Mouse (Mus musculus): Measurements from ENCODE around the gene Ttll6. TPM values are rescaled to one million over a fixed set of nuclear protein-coding genes. Genes with fewer than 3 reads are reported as not detected.

Ttll6 gene
- total and polyA plus RNA-seq, 2 experiments from 2014 or later = 0.23 to 0.52 TPM

- H3K4me1 ChIP-seq (ENCODE audit: insufficient read depth, low read length) = no peaks in the 10 kb centered on the region
- H3K4me3 ChIP-seq (ENCODE audit: low read length) = no peak overlapping the region
- H3K36me3 ChIP-seq (ENCODE audit: insufficient read depth, low read length) = no peaks in the 10 kb centered on the region
- no peak overlapping the region for H3K4me2 ChIP-seq (ENCODE audit: low read depth, low read length)
- DNase-seq (ENCODE audit: low spot score) = no peak
- ATAC-seq = no peak
- no peak overlapping the region for H3K9ac ChIP-seq (replicated peaks; ENCODE audit: low read length)
- TF ChIP-seq CTCF (IDR thresholded peaks at IDR 0.05; ENCODE audit: low read depth) = no peak
- WGBS = under 1% methylated on average over 16 of the region's 16 CpGs
- peaks cover 97% of the 10 kb centered on the region for H3K27me3 ChIP-seq (ENCODE audit: insufficient read depth, low read length)
- no peak overlapping the region for H3K27ac ChIP-seq
- no peaks in the 10 kb centered on the region for H3K9me3 ChIP-seq (ENCODE audit: low read length)
These were observed 39.8 kb downstream of the Ttll6 start for GRCm38 (mm10) chr11:96173288-96173840.

- no peaks in the 10 kb centered on the region for H3K4me1 ChIP-seq (ENCODE audit: insufficient read depth, low read length)
- no peak for TF ChIP-seq CTCF (IDR thresholded peaks at IDR 0.05; ENCODE audit: low read depth)
- no peak overlapping the region for H3K4me3 ChIP-seq (ENCODE audit: low read length)
- no peaks in the 10 kb centered on the region for H3K36me3 ChIP-seq (ENCODE audit: insufficient read depth, low read length)
- H3K27ac ChIP-seq = no peak overlapping the region
- H3K9ac ChIP-seq (replicated peaks; ENCODE audit: low read length) = no peak overlapping the region
- peaks cover 97% of the 10 kb centered on the region for H3K27me3 ChIP-seq (ENCODE audit: insufficient read depth, low read length)
- DNase-seq (ENCODE audit: low spot score) (no peak), ATAC-seq (no peak)
- WGBS = 0% methylated on average over 6 of the region's 6 CpGs
- no peak overlapping the region for H3K4me2 ChIP-seq (ENCODE audit: low read depth, low read length)
- H3K9me3 ChIP-seq (ENCODE audit: low read length) = no peaks in the 10 kb centered on the region
These were observed 41.3 kb downstream of the Ttll6 start for GRCm38 (mm10) chr11:96174881-96175280.

- Histone ChIP-seq H3K9ac (replicated peaks; ENCODE audit: low read length) (no peak overlapping the region), H3K4me3 (ENCODE audit: low read length) (no peak overlapping the region), H3K9me3 (ENCODE audit: low read length) (no peaks in the 10 kb centered on the region), H3K4me2 (ENCODE audit: low read depth, low read length) (no peak overlapping the region), H3K36me3 (ENCODE audit: insufficient read depth, low read length) (no peaks in the 10 kb centered on the region), H3K27ac (no peak overlapping the region), H3K27me3 (ENCODE audit: insufficient read depth, low read length) (peaks cover 97% of the 10 kb centered on the region), H3K4me1 (ENCODE audit: insufficient read depth, low read length) (no peaks in the 10 kb centered on the region)
- 1% methylated on average over 17 of the region's 17 CpGs for WGBS
- TF ChIP-seq CTCF (IDR thresholded peaks at IDR 0.05; ENCODE audit: low read depth) = no peak
- no peak for ATAC-seq
- DNase-seq (ENCODE audit: low spot score) = no peak
These were observed 41.9 kb downstream of the Ttll6 start for GRCm38 (mm10) chr11:96175511-96175910.

- ATAC-seq = no peak
- Histone ChIP-seq H3K4me1 (ENCODE audit: insufficient read depth, low read length) (no peaks in the 10 kb centered on the region), H3K9me3 (ENCODE audit: low read length) (no peaks in the 10 kb centered on the region), H3K4me2 (ENCODE audit: low read depth, low read length) (no peak overlapping the region), H3K27ac (no peak overlapping the region), H3K9ac (replicated peaks; ENCODE audit: low read length) (no peak overlapping the region), H3K27me3 (ENCODE audit: insufficient read depth, low read length) (peaks cover 97% of the 10 kb centered on the region), H3K36me3 (ENCODE audit: insufficient read depth, low read length) (no peaks in the 10 kb centered on the region), H3K4me3 (ENCODE audit: low read length) (no peak overlapping the region)
- no peak for DNase-seq (ENCODE audit: low spot score)
- TF ChIP-seq CTCF (IDR thresholded peaks at IDR 0.05; ENCODE audit: low read depth) = no peak
- 2% methylated on average over 9 of the region's 9 CpGs for WGBS
These were observed 42.5 kb downstream of the Ttll6 start for GRCm38 (mm10) chr11:96175951-96176530.

GRCm38 (mm10) chr11:96176841-96177240 is 43.3 kb downstream of the Ttll6 start:
- Histone ChIP-seq H3K27ac (no peak overlapping the region), H3K4me3 (ENCODE audit: low read length) (no peak overlapping the region), H3K4me2 (ENCODE audit: low read depth, low read length) (no peak overlapping the region), H3K4me1 (ENCODE audit: insufficient read depth, low read length) (no peaks in the 10 kb centered on the region), H3K36me3 (ENCODE audit: insufficient read depth, low read length) (no peaks in the 10 kb centered on the region), H3K9me3 (ENCODE audit: low read length) (no peaks in the 10 kb centered on the region), H3K9ac (replicated peaks; ENCODE audit: low read length) (no peak overlapping the region), H3K27me3 (ENCODE audit: insufficient read depth, low read length) (peaks cover 97% of the 10 kb centered on the region)
- 2% methylated on average over 10 of the region's 10 CpGs for WGBS
- no peak for ATAC-seq
- TF ChIP-seq CTCF (IDR thresholded peaks at IDR 0.05; ENCODE audit: low read depth) = no peak
- no peak for DNase-seq (ENCODE audit: low spot score)

- no peak overlapping the region for H3K27ac ChIP-seq
- under 1% methylated on average over 27 of the region's 27 CpGs for WGBS
- no peak overlapping the region for H3K4me2 ChIP-seq (ENCODE audit: low read depth, low read length)
- no peaks in the 10 kb centered on the region for H3K9me3 ChIP-seq (ENCODE audit: low read length)
- H3K27me3 ChIP-seq (ENCODE audit: insufficient read depth, low read length) = peaks cover 97% of the 10 kb centered on the region
- no peak for TF ChIP-seq CTCF (IDR thresholded peaks at IDR 0.05; ENCODE audit: low read depth)
- DNase-seq (ENCODE audit: low spot score) (no peak), ATAC-seq (no peak)
- no peaks in the 10 kb centered on the region for H3K36me3 ChIP-seq (ENCODE audit: insufficient read depth, low read length)
- no peaks in the 10 kb centered on the region for H3K4me1 ChIP-seq (ENCODE audit: insufficient read depth, low read length)
- no peak overlapping the region for H3K9ac ChIP-seq (replicated peaks; ENCODE audit: low read length)
- no peak overlapping the region for H3K4me3 ChIP-seq (ENCODE audit: low read length)
These were observed 44.1 kb downstream of the Ttll6 start for GRCm38 (mm10) chr11:96177546-96178174.

- 2% methylated on average over 8 of the region's 8 CpGs for WGBS
- TF ChIP-seq CTCF (IDR thresholded peaks at IDR 0.05; ENCODE audit: low read depth) = no peak
- Histone ChIP-seq H3K9me3 (ENCODE audit: low read length) (no peaks in the 10 kb centered on the region), H3K9ac (replicated peaks; ENCODE audit: low read length) (no peak overlapping the region), H3K27me3 (ENCODE audit: insufficient read depth, low read length) (peaks cover 97% of the 10 kb centered on the region), H3K4me2 (ENCODE audit: low read depth, low read length) (no peak overlapping the region), H3K4me1 (ENCODE audit: insufficient read depth, low read length) (no peaks in the 10 kb centered on the region), H3K4me3 (ENCODE audit: low read length) (no peak overlapping the region), H3K36me3 (ENCODE audit: insufficient read depth, low read length) (no peaks in the 10 kb centered on the region), H3K27ac (no peak overlapping the region)
- ATAC-seq (no peak), DNase-seq (ENCODE audit: low spot score) (no peak)
These were observed 44.8 kb downstream of the Ttll6 start for GRCm38 (mm10) chr11:96178356-96178755.

All from hindbrain, postnatal 0 days (tissue).